Mouse (Mus musculus): ENCODE data around the gene Cpb1. TPM values are rescaled to one million over a fixed set of nuclear protein-coding genes. Genes with fewer than 3 reads are reported as not detected.

The Cpb1 gene
- polyA plus RNA-seq (2014; fragmentation: Illumina TruSeq; extraction: RNeasy Lipid Tissue Mini Kit (QIAGEN cat#74804)): 0.37 TPM

DNA sequence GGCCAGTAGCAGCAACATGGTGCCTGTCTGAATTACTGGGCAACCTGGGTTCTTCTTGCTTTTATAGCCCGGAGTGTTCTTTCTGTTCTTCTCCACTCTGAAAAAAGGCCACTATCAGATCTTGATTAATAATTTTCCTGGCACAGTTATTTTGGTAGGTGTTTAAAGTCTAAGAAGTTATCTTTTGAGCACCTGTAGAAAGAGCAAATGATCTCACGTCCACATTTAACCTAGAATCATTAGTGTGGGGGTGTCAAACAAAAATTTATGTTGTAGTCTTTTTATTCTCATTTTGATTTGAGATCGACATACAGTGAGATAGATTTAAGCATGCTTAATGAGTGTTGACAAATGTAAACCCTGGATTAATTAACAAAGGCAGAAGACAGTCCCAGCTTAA lies at the start of gene Cpb1:
TSS of gene Cpb1 (minus strand) at position 101 of the 400 bp plus-strand sequence.

DNA sequence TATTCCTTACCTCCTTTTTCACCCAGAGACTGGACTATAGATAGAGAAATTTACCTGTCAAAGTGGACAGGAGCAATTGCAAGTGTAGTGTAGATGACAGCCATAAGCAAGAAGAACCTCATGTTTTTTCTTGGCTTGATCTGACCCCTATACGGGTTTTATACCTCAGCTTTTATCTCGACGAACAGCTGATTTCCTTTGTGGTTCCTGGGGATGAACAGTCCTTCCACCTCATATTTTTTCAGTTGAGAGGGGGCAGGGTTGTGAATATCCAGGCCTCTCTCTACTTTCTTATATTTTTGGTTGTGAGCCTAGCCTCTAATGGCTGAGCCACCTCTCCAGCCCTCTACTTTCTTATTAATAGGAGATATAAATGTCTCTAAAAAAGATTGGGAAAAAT lies 33.5 kb downstream of the Cpb1 start, which contains the start of gene Cpa3:
TSS of gene Cpa3 (minus strand) at position 132 of the 400 bp plus-strand sequence.

Other genes with a start within 250 kb of the Cpb1 start
- 22.6 TPM for gene Hps3, start 240.4 kb downstream of the Cpb1 start, polyA plus RNA-seq (2014; fragmentation: Illumina TruSeq; extraction: RNeasy Lipid Tissue Mini Kit (QIAGEN cat#74804))
- gene Hltf, start 217.9 kb downstream of the Cpb1 start, polyA plus RNA-seq (2014; fragmentation: Illumina TruSeq; extraction: RNeasy Lipid Tissue Mini Kit (QIAGEN cat#74804)): 82.6 TPM
- 166 TPM for gene Gyg, start 120.4 kb downstream of the Cpb1 start, polyA plus RNA-seq (2014; fragmentation: Illumina TruSeq; extraction: RNeasy Lipid Tissue Mini Kit (QIAGEN cat#74804))
- 22.7 TPM for gene Cpa3, start 33.6 kb downstream of the Cpb1 start, polyA plus RNA-seq (2014; fragmentation: Illumina TruSeq; extraction: RNeasy Lipid Tissue Mini Kit (QIAGEN cat#74804))
- not detected for gene Agtr1b, start 91.4 kb upstream of the Cpb1 start, polyA plus RNA-seq (2014; fragmentation: Illumina TruSeq; extraction: RNeasy Lipid Tissue Mini Kit (QIAGEN cat#74804))

Measured in ovary, adult 10 weeks (tissue).